Mouse (Mus musculus) 416B (cell line): ENCODE measurements at regions not wholly inside any gene's neighbourhood (a gene's known extent, or its start where the extent isn't known, plus 50 kb on each side); places are given as distances from the start of the nearest gene placed in this dataset.

Experiments
- DNase-seq: peaks from one replicate; pipeline ENCODE4 v3.0.0; 2011; ENCODE audit warnings: low read depth

DNA sequence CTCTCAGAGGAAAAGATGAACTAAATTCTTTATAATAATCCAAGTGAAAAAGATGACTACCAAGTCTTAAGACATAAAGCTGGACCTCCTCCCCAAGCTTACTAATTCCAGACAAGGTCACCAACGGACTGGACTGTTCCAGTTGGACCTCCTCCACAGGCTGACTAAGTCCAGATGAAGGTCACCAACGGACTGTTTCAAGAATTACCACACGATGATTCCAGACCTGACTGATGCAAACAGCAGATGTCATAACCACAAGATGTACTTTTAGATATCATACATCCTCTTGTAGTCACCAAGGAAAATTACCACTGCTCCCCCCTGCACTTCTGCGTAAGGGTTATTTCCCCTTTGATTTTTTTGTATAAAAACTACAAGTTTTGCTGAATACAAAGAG is 1466.0 kb downstream of the Grik2 start:
- peak; percentile 94 for DNase-seq
